Mouse (Mus musculus) limb, embryonic 14.5 days (tissue): ENCODE data around the gene Pigs. TPM values are rescaled to one million over a fixed set of nuclear protein-coding genes. Genes with fewer than 3 reads are reported as not detected.

Source experiments
- ATAC-seq: fragments of 200-750 bp; cut with Nextera tagmentation; 2 replicates; pipeline ENCODE4 v1.8.0; 2017; ENCODE audit warnings: low read depth, moderate number of reproducible peaks, moderate TSS enrichment; ENCODE audit not compliant: low FRiP score
- DNase-seq: peaks from one replicate; pipeline ENCODE4 v3.0.0-alpha.2; 2015; ENCODE audit warnings: low spot score
- H3K27ac ChIP-seq: fragments of 300-500 bp; sonication (generic); replicated peaks from 2 replicates; pipeline ENCODE4 v1.5.1; 2014; ENCODE audit warnings: low read depth, mild to moderate bottlenecking, low read length, moderate library complexity, mixed read lengths
- H3K27me3 ChIP-seq: fragments of 300-500 bp; sonication (generic); 2 replicates; pipeline ENCODE4 v1.6.1; 2014; ENCODE audit warnings: low read length, mixed read lengths; ENCODE audit not compliant: control insufficient read depth, insufficient read depth
- H3K36me3 ChIP-seq: fragments of 300-500 bp; sonication (generic); 2 replicates; pipeline ENCODE4 v1.6.1; 2014; ENCODE audit warnings: mild to moderate bottlenecking, low read length, moderate library complexity, mixed read lengths; ENCODE audit not compliant: control insufficient read depth, insufficient read depth
- H3K4me1 ChIP-seq: fragments of 300-500 bp; sonication (generic); 2 replicates; pipeline ENCODE4 v1.6.1; 2014; ENCODE audit warnings: antibody characterized with exemption, low read length, mixed read lengths; ENCODE audit not compliant: control insufficient read depth, insufficient read depth
- H3K4me2 ChIP-seq: fragments of 300-500 bp; sonication (generic); replicated peaks from 2 replicates; pipeline ENCODE4 v1.6.1; 2014; ENCODE audit warnings: low read depth, mild to moderate bottlenecking, low read length, moderate library complexity; ENCODE audit not compliant: severe bottlenecking
- H3K4me3 ChIP-seq: fragments of 300-500 bp; sonication (generic); replicated peaks from 2 replicates; pipeline ENCODE4 v1.5.1; 2014; ENCODE audit warnings: low read length
- H3K9ac ChIP-seq: fragments of 300-500 bp; sonication (generic); 2 replicates; pipeline ENCODE4 v1.6.1; 2014; ENCODE audit warnings: mild to moderate bottlenecking, low read depth, low read length, moderate library complexity; ENCODE audit not compliant: severe bottlenecking
- H3K9me3 ChIP-seq: fragments of 300-500 bp; sonication (generic); 2 replicates; pipeline ENCODE4 v1.6.1; 2016; ENCODE audit warnings: low read length; ENCODE audit not compliant: control insufficient read depth
- POLR2A ChIP-seq: fragments of 200-500 bp; IDR thresholded peaks from 2 replicates; pipeline ENCODE4 v1.8.0; 2012; ENCODE audit warnings: inconsistent platforms, mild to moderate bottlenecking, moderate library complexity, borderline replicate concordance; ENCODE audit not compliant: insufficient read depth, insufficient read length; ENCODE audit errors: extremely low read depth
- WGBS: fragments of 180-500 bp; shearing (Covaris S2); extraction: QIAGEN DNeasy Blood & Tissue Kit; methylation state at CpG from one replicate; pipeline ENCODE4 v1.1.7; 2014; 5-methylcytosine and 5-hydroxymethylcytosine counted together
- polyA plus RNA-seq, 2 experiments: library from polyadenylated mRNA; depleted of rRNA in 1 of 2; stranded (reverse) in 1 of 2; unstranded in 1 of 2; fragments of >200 nt; fragmentation: Nextera tagmentation in 1 of 2; extraction: Ambion mirVana in 1 of 2; gene quantifications; 2 replicates each; pipeline versions ENCODE4 v1.2.1 to v1.2.3; 2012 to 2014

Gene Pigs
- polyA plus RNA-seq, 2 experiments: 79.7 to 95.5 TPM

DNA sequence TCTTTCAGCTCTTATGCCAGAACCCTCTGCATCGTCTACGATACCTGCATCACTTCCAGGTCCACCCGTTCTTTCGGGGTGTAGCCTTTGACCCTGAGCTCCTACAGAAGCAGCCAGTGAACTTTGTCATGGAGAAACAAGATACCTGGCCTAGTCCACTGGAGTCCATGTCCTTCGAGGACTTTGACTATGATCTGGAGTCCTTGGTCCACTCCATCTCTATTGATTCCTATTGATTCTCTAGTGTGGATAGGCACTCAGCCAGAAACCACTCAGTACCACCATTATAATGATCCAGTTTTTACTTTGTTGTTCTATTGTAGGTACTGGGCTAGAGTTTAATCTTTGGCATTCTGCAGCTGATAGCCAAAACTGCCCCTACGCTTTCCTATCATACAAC lies 33.6 kb upstream of the Pigs start:
- ATAC-seq (no peak), DNase-seq (no peak)
- Histone ChIP-seq H3K4me1 (no peaks in the 10 kb centered on the region), H3K27me3 (no peaks in the 10 kb centered on the region), H3K4me2 (no peak overlapping the region), H3K4me3 (no peak overlapping the region), H3K27ac (no peak overlapping the region), H3K9ac (no peak overlapping the region), H3K9me3 (no peaks in the 10 kb centered on the region), H3K36me3 (peaks cover 26% of the 10 kb centered on the region)
- 95% methylated on average over 6 of the region's 6 CpGs for WGBS
- no peak for TF ChIP-seq POLR2A

DNA sequence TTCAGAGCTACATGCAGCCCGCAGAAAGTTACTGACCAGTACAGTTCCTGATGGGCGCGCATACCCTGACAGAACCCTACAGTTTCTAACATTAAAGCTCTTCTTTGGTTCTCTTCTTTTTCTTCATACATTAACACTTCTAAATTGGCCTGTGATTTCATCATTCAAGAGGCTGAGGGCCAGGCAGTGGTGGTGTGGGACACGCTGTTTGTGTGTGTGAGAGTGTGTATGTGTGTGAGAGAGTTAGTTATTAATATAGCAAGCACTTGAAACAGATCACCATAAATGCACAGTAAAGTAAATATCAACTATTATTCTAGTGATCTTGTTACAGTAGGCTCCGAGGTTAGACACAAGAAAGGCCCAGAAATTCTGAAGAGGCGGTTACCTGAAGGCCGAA lies 27.3 kb upstream of the Pigs start:
- no peak for ATAC-seq
- Histone ChIP-seq H3K4me3 (peak overlapping the region; percentile 68), H3K4me1 (peaks cover 6% of the 10 kb centered on the region; the same call in 1 of the 2 replicates), H3K9me3 (no peaks in the 10 kb centered on the region), H3K9ac (0 out of 2 replicates have a peak overlapping the region, but pooled peaks have one; percentile 35), H3K27ac (no peak overlapping the region; the same call in 1 of the 2 replicates), H3K36me3 (peaks cover 19% of the 10 kb centered on the region), H3K4me2 (peak overlapping the region; percentile 85), H3K27me3 (no peaks in the 10 kb centered on the region)
- 58% methylated on average over 7 of the region's 7 CpGs for WGBS
- TF ChIP-seq POLR2A: no peak
- no peak for DNase-seq

DNA sequence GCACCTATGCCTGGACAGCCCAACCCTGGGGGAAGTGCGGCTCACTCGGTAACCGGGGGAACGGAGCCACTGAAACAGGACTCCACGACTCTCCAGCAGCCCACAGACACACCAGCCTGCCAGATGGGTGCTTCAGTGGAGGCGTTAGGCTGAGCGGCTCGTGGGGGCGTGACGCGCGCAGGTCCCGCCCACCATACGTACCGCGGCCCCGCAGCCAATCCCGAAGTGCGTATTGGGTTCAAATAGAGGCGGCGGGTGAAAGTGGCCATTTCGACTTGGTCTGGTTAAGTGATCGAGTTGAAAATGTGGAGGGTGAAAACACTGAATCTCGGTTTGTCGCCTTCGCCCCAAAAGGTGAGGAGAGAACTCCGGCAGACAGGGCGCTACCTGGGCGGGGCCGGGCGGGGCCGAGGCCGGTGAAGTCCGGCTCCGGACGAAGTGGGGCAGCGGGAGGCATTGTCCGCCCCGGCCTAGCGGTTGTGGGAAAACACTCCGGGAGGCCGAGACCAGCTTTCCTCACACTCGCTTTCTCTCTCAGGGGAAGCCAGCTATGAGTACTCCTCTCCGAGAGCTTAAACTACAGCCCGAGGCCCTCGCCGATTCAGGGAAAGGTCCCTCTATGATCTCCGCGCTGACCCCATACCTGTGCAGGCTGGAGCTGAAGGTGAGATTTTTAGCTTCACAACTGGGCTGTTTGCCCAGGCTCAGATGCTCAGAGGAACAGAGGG lies 26.7 kb upstream of the Pigs start, which contains the start of gene Spag5:
TSS of gene Spag5 (plus strand) at position 173 of the 728 bp plus-strand sequence.
- ATAC-seq (peak; percentile 100), DNase-seq (peak; percentile 93)
- Histone ChIP-seq H3K4me3 (peak within 1 kb of the TSS; percentile 68), H3K9me3 (no peaks in the 10 kb centered on the region), H3K36me3 (peaks cover 24% of the 10 kb centered on the region), H3K9ac (peak within 1 kb of the TSS; percentile 59), H3K27ac (peak within 1 kb of the TSS; percentile 59; the same call in 1 of the 2 replicates), H3K4me2 (peak within 1 kb of the TSS; percentile 85), H3K4me1 (peaks cover 6% of the 10 kb centered on the region; the same call in 1 of the 2 replicates), H3K27me3 (no peaks in the 10 kb centered on the region)
- no peak for TF ChIP-seq POLR2A
- WGBS: under 1% methylated on average over 40 of the region's 49 CpGs

DNA sequence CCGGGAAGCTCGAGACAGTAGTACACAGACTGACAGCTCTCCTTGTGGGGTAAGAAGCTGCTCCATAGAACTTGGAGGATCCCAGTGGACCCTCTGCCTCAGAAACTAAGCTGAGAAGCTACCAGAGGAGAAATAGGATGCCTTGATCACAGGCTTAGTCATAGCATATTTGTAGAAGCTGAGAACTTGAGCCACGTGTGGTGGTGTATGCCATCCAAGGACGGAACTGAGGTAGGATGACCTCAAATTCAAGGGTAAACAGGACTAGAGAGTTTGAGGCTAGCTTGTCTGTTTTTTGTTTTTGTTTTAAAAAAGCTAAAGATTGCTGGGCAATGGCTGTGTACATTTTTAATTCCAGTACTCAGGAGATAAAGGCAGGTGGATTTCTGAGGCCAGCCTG lies 22.9 kb upstream of the Pigs start:
- Histone ChIP-seq H3K4me1 (peaks cover 6% of the 10 kb centered on the region; the same call in 1 of the 2 replicates), H3K36me3 (peaks cover 45% of the 10 kb centered on the region), H3K4me2 (no peak overlapping the region), H3K9ac (no peak overlapping the region), H3K27me3 (no peaks in the 10 kb centered on the region), H3K4me3 (no peak overlapping the region), H3K27ac (no peak overlapping the region), H3K9me3 (no peaks in the 10 kb centered on the region)
- 91% methylated on average over 4 of the region's 4 CpGs for WGBS
- no peak for TF ChIP-seq POLR2A
- no peak for ATAC-seq
- no peak for DNase-seq

DNA sequence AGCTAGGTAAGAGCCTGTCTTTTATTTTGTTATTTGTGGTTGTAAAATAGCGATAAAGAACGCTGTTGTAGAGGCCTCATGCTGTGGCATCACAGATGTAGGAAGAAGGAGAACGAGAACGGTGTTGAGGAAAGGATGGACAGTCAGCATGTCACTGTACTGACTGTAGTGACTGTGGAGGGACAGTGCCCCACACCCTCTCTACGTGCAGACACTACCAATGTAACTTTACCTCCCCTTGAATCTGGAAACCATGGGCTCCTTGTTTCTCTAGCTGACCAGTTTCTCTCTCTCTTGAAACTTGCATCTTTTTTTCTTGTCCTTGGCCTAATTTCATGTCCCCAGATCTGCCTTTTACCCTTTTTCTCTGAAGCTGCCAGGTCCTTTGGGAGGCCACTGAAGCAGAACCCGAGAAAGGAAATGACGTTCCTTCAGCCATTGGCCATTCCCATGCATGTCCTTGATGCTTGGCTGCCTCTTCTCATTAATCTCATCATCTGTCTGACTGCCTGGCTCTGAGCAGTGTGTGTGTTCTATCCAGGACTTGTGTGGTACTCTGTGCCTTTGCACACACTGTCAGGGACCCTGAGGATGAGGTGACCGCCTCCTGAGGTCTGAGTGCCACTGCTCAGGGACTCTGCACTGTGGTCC lies 17.2 kb upstream of the Pigs start:
- no peak overlapping the region for H3K9ac ChIP-seq
- H3K27me3 ChIP-seq: no peaks in the 10 kb centered on the region
- no peak overlapping the region for H3K4me2 ChIP-seq
- no peak overlapping the region for H3K4me3 ChIP-seq
- peaks cover 69% of the 10 kb centered on the region for H3K36me3 ChIP-seq
- 91% methylated on average over 8 of the region's 8 CpGs for WGBS
- DNase-seq (no peak), ATAC-seq (no peak)
- no peaks in the 10 kb centered on the region for H3K9me3 ChIP-seq
- no peak overlapping the region for H3K27ac ChIP-seq
- no peaks in the 10 kb centered on the region for H3K4me1 ChIP-seq
- TF ChIP-seq POLR2A: no peak
